Mouse (Mus musculus) urinary bladder, postnatal 0 days (tissue): ENCODE data around the gene Olfr122. TPM values are rescaled to one million over a fixed set of nuclear protein-coding genes. Genes with fewer than 3 reads are reported as not detected.

Experiments
- polyA plus RNA-seq: library from polyadenylated mRNA; unstranded; fragments of >200 nt; fragmentation: Nextera tagmentation; extraction: Ambion mirVana; gene quantifications from 2 replicates; pipeline ENCODE4 v1.2.1, GENCODE M21; 2015

Olfr122 gene
- not detected in 2 replicates for polyA plus RNA-seq

GRCm38 (mm10) chr17:37768307-37768706 is at the start of gene Olfr122:
Gene Olfr122, plus strand, starts transcription at chr17:37768607.

GRCm38 (mm10) chr17:37721508-37721907 is 46.9 kb upstream of the Olfr122 start, which contains the start of gene Olfr120:
Gene Olfr120, plus strand, starts transcription at chr17:37721808.

DNA sequence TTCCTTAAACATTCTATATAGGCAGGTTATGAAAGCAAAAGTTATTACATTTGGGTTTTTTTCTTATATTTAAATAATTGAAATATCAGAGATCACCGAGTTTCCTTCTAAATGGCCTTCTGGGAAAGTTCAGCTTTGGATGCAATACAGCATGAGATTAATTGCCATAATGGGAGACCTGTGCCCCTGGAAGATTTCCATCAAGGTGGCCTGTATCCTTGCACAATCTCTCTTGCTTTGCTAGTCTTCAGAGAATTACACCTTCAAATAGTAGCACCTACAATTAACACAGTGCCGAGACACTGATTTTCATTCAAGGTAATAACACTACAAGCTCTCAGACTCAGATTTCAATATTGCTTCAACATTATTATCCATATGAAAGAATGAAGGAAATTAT is 24.8 kb downstream of the Olfr122 start, which contains the start of gene Olfr123:
Gene Olfr123 (plus strand): TSS at position 301 of the 400 bp plus-strand sequence.

DNA sequence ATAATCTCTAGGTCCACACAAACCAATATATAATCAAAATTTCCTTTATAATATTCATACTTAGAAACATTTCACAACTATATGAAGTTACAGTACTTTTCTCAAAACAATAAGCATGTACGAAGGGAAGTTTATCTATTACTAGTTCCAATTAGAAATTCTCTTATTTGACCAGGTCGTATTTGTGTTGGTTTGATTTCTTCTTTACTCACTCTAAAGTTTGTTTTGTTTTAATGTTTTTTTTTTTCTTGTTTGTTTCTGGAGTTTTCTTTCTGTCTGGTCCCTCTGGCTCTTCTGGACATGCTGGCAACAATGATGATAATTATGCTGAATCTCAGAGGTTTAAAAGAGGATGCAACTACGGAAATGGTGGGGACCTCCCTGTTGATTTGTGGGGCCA is 31.2 kb downstream of the Olfr122 start, which contains the start of gene Olfr124:
Gene Olfr124 (plus strand): TSS at position 301 of the 400 bp plus-strand sequence.

Other genes starting within 250 kb of the Olfr122 start
- gene Olfr112, start 199.2 kb upstream of the Olfr122 start, polyA plus RNA-seq = not detected in 2 replicates
- gene Olfr113, start 190.9 kb upstream of the Olfr122 start, polyA plus RNA-seq = not detected in 2 replicates
- gene Olfr114, start 175.9 kb upstream of the Olfr122 start, polyA plus RNA-seq = not detected in 2 replicates
- gene Olfr115, start 141.5 kb upstream of the Olfr122 start, polyA plus RNA-seq = not detected in 2 replicates
- gene Olfr116, start 141.4 kb upstream of the Olfr122 start, polyA plus RNA-seq = not detected in 2 replicates
- not detected in 2 replicates for gene Olfr117, start 104.8 kb upstream of the Olfr122 start, polyA plus RNA-seq
- not detected in 2 replicates for gene Olfr118, start 101.6 kb upstream of the Olfr122 start, polyA plus RNA-seq
- gene Olfr119, start 72.0 kb upstream of the Olfr122 start, polyA plus RNA-seq = not detected in 2 replicates
- gene Olfr120, start 46.8 kb upstream of the Olfr122 start, polyA plus RNA-seq = not detected in 2 replicates
- not detected in 2 replicates for gene Olfr121, start 19.8 kb upstream of the Olfr122 start, polyA plus RNA-seq
- not detected in 2 replicates for gene Olfr123, start 24.9 kb downstream of the Olfr122 start, polyA plus RNA-seq
- not detected in 2 replicates for gene Olfr124, start 31.3 kb downstream of the Olfr122 start, polyA plus RNA-seq
- not detected in 2 replicates for gene Olfr125, start 64.3 kb downstream of the Olfr122 start, polyA plus RNA-seq
- not detected in 2 replicates for gene Olfr126, start 78.9 kb downstream of the Olfr122 start, polyA plus RNA-seq
- gene Olfr127, start 131.8 kb downstream of the Olfr122 start, polyA plus RNA-seq = not detected in 2 replicates
- not detected in 2 replicates for gene Olfr128, start 151.9 kb downstream of the Olfr122 start, polyA plus RNA-seq
- gene Olfr761, start 184.5 kb downstream of the Olfr122 start, polyA plus RNA-seq = not detected in 2 replicates